Mouse (Mus musculus): Measurements from ENCODE around the gene Dhrs4.

Dhrs4 gene

DNA sequence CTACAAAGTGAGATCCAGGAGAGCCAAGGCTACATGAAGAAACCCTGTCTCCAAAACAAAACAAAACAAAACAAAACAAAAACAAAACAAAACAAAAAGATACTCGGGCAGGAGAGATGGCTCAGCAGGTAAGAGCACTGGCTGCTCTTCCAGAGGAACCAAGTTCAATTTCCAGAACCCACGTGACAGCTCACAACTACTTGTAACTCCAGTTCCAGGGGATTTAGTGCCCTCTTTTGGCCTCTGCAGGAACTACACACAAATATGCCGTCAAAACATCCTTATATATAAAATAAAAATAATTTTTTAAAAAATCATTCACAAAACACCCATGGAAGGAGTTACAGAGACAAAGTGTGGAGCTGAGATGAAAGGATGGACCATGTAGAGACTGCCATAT, 49.4 kb downstream of the Dhrs4 start:
- peak in 1 of 2 experiments; percentile 29 for DNase-seq (ENCODE audit: low spot score in 2 of 2)

GRCm38 (mm10) chr14:55536116-55536745, 57.7 kb downstream of the Dhrs4 start:
- DNase-seq (ENCODE audit: low spot score in 2 of 2), result peak in 1 of 2 experiments; percentile 42
